Mouse (Mus musculus): ENCODE results near the gene Slc6a21. TPM values are rescaled to one million over a fixed set of nuclear protein-coding genes. Genes with fewer than 3 reads are reported as not detected.

The Slc6a21 gene
- polyA plus RNA-seq, 1 experiment from 2014 or later, result not detected

- Histone ChIP-seq H3K4me2 (no peak overlapping the region), H3K27me3 (replicated peaks) (no peaks in the 10 kb centered on the region), H3K4me1 (no peaks in the 10 kb centered on the region), H3K9ac (replicated peaks) (no peak overlapping the region), H3K9me3 (replicated peaks) (no peaks in the 10 kb centered on the region), H3K27ac (replicated peaks) (no peak overlapping the region), H3K36me3 (peaks cover 9% of the 10 kb centered on the region; the same call in 1 of the 2 replicates), H3K4me3 (replicated peaks) (no peak overlapping the region)
- ATAC-seq (ENCODE audit: low FRiP score), result no peak
- WGBS, result 31% methylated on average over 5 of the region's 5 CpGs
Measured at GRCm38 (mm10) chr7:45323069-45323468, 45.8 kb downstream of the Slc6a21 start.

- Histone ChIP-seq H3K4me1 (no peaks in the 10 kb centered on the region), H3K27me3 (replicated peaks) (no peaks in the 10 kb centered on the region), H3K9ac (replicated peaks) (no peak overlapping the region), H3K4me2 (no peak overlapping the region), H3K9me3 (replicated peaks) (no peaks in the 10 kb centered on the region), H3K27ac (replicated peaks) (no peak overlapping the region), H3K36me3 (peaks cover 9% of the 10 kb centered on the region; the same call in 1 of the 2 replicates), H3K4me3 (replicated peaks) (no peak overlapping the region)
- ATAC-seq (ENCODE audit: low FRiP score), result no peak
Measured at GRCm38 (mm10) chr7:45325800-45326199, 48.5 kb downstream of the Slc6a21 start.

GRCm38 (mm10) chr7:45328841-45329475, 51.6 kb downstream of the Slc6a21 start:
- Histone ChIP-seq H3K36me3 (peaks cover 5% of the 10 kb centered on the region; the same call in 1 of the 2 replicates), H3K4me1 (peaks cover 14% of the 10 kb centered on the region), H3K27me3 (replicated peaks) (no peaks in the 10 kb centered on the region), H3K4me3 (replicated peaks) (no peak overlapping the region), H3K27ac (replicated peaks) (no peak overlapping the region), H3K9me3 (replicated peaks) (no peaks in the 10 kb centered on the region), H3K4me2 (no peak overlapping the region), H3K9ac (replicated peaks) (no peak overlapping the region)
- 76% methylated on average over 13 of the region's 13 CpGs for WGBS
- ATAC-seq (ENCODE audit: low FRiP score), result no peak

GRCm38 (mm10) chr7:45331502-45331901, 54.2 kb downstream of the Slc6a21 start:
- Histone ChIP-seq H3K4me1 (peaks cover 14% of the 10 kb centered on the region), H3K9me3 (replicated peaks) (no peaks in the 10 kb centered on the region), H3K27me3 (replicated peaks) (no peaks in the 10 kb centered on the region), H3K9ac (replicated peaks) (no peak overlapping the region), H3K4me3 (replicated peaks) (no peak overlapping the region), H3K27ac (replicated peaks) (no peak overlapping the region), H3K36me3 (no peaks in the 10 kb centered on the region), H3K4me2 (no peak overlapping the region)
- 86% methylated on average over 6 of the region's 6 CpGs for WGBS
- ATAC-seq (ENCODE audit: low FRiP score), result no peak

DNA sequence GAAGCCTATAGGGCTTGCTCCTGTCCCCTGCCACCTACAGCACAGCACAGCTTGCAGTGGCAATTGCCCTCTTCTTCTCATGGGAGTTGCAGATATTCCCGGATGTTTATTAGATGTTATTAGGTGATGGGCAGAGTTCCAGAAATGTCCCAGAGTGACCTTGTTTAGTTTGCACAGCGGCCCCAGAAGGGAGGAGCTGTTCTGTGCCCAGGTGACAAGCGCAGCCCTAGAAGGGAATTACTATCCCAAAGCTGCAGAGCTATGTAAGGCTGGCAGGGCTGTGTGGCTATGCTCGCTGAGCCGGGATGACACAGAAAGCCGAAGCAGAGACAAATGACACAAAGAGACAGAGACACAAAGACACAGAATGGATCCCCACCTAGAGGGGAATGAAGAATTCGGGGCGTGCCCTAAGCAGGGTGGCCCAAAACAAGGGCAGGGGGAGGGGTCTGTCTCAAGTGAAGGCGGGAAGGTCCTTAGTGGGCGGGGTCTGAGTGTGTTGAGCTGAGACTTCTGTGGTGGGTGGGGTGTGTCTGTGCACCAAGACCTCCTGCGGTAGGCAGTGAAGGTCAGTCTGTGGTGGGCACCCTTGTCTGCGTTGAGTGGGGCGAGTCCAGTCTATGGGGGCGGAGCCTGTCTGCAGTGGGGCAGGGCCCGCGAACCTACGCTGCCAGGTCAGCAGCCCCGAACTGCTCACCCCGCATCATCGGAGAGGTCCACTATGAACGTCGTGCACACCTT, 55.5 kb downstream of the Slc6a21 start:
- peak overlapping the region; percentile 72 for H3K27ac ChIP-seq (replicated peaks)
- H3K9me3 ChIP-seq (replicated peaks), result no peaks in the 10 kb centered on the region
- 3% methylated on average over 22 of the region's 22 CpGs for WGBS
- H3K9ac ChIP-seq (replicated peaks), result peak overlapping the region; percentile 65
- no peaks in the 10 kb centered on the region for H3K36me3 ChIP-seq
- H3K4me3 ChIP-seq (replicated peaks), result peak overlapping the region; percentile 64
- ATAC-seq (ENCODE audit: low FRiP score), result peak; percentile 57
- peaks cover 7% of the 10 kb centered on the region; the same call in 1 of the 2 replicates for H3K27me3 ChIP-seq (replicated peaks)
- peak overlapping the region; percentile 95 for H3K4me2 ChIP-seq
- H3K4me1 ChIP-seq, result peaks cover 16% of the 10 kb centered on the region

DNA sequence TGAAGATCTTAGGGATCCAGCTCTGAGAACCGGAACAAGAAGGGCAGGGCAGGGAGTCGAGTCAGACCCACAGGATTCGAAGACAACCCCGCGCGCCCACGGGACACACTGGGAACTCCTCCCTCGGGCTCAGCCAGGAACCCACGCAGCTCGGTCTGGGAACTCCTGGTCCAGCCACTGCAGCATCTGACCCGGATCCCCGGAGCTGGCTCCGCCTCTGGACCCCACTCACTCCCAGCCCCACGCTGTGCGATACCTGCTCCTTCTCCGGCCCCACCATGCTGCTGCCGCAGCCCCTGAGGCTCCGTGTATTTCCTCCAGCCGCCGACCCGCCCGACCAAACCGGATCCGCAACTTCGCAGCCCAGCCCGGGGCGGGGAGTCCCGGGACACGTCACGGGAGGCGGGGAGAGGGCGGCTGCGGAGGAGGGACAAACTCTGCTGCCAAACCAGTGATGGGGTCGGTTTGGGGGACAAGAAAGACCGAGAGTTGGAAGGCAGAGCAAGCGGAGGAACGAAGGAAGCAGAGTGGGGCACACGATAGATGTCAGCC, 56.2 kb downstream of the Slc6a21 start, which contains the start of gene Trpm4:
Gene Trpm4 (minus strand): TSS at position 350 of the 552 bp plus-strand sequence.
- H3K27ac ChIP-seq (replicated peaks), result peak within 1 kb of the TSS; percentile 72
- peak within 1 kb of the TSS; percentile 95 for H3K4me2 ChIP-seq
- no peaks in the 10 kb centered on the region for H3K9me3 ChIP-seq (replicated peaks)

GRCm38 (mm10) chr7:45334605-45335004, 57.3 kb downstream of the Slc6a21 start:
- Histone ChIP-seq H3K4me1 (peaks cover 34% of the 10 kb centered on the region), H3K27ac (replicated peaks) (no peak overlapping the region), H3K4me3 (replicated peaks) (no peak overlapping the region), H3K4me2 (0 out of 2 replicates have a peak overlapping the region, but pooled peaks have one; percentile 1), H3K36me3 (no peaks in the 10 kb centered on the region), H3K9ac (replicated peaks) (no peak overlapping the region), H3K9me3 (replicated peaks) (no peaks in the 10 kb centered on the region), H3K27me3 (replicated peaks) (peaks cover 13% of the 10 kb centered on the region; the same call in 1 of the 2 replicates)
- WGBS, result 38% methylated on average over 3 of the region's 3 CpGs
- ATAC-seq (ENCODE audit: low FRiP score), result no peak

More for the DNA sequence above, 56.2 kb downstream of the Slc6a21 start, which contains the start of gene Trpm4:
- WGBS, result under 1% methylated on average over 37 of the region's 38 CpGs
- ATAC-seq (ENCODE audit: low FRiP score), result peak; percentile 63
- peaks cover 13% of the 10 kb centered on the region; the same call in 1 of the 2 replicates for H3K27me3 ChIP-seq (replicated peaks)
- H3K36me3 ChIP-seq, result no peaks in the 10 kb centered on the region
- peak within 1 kb of the TSS; percentile 65 for H3K9ac ChIP-seq (replicated peaks)
- peaks cover 23% of the 10 kb centered on the region for H3K4me1 ChIP-seq
- peak within 1 kb of the TSS; percentile 64 for H3K4me3 ChIP-seq (replicated peaks)

DNA sequence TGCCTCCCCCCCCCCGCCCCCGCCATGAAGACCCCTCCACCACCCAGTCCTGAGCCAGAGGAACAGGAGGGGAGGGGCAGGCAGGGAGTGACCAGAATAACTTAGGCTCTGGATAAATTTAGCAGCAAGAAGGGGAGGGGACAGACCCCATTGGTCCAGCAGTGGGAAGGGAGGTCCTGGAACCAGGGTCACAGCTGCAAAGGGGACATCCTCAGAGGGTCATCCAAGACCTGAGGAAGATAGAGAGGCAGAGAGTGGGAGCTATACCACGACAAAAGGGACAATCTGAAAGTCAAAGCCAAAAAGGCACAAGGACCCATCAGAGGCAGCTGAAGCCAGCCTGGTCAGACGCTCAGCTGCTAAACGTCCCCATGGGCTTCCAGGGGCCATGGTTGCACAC, 57.7 kb downstream of the Slc6a21 start, which contains the start of gene Hrc:
Gene Hrc (plus strand): TSS at position 235 of the 400 bp plus-strand sequence.
- Histone ChIP-seq H3K27ac (replicated peaks) (no peak within 1 kb of the TSS), H3K4me1 (peaks cover 38% of the 10 kb centered on the region), H3K36me3 (no peaks in the 10 kb centered on the region), H3K4me3 (replicated peaks) (no peak within 1 kb of the TSS), H3K27me3 (replicated peaks) (peaks cover 13% of the 10 kb centered on the region; the same call in 1 of the 2 replicates), H3K9me3 (replicated peaks) (no peaks in the 10 kb centered on the region), H3K9ac (replicated peaks) (no peak within 1 kb of the TSS), H3K4me2 (peak within 1 kb of the TSS; percentile 95)
- 33% methylated on average over 5 of the region's 5 CpGs for WGBS
- ATAC-seq (ENCODE audit: low FRiP score), result no peak

GRCm38 (mm10) chr7:45336319-45336718, 59.0 kb downstream of the Slc6a21 start:
- Histone ChIP-seq H3K36me3 (0 out of 2 replicates have a peak, but pooled peaks cover under 1% of the 10 kb centered on the region), H3K9ac (replicated peaks) (no peak overlapping the region), H3K9me3 (replicated peaks) (no peaks in the 10 kb centered on the region), H3K4me2 (no peak overlapping the region), H3K27ac (replicated peaks) (no peak overlapping the region), H3K4me3 (replicated peaks) (no peak overlapping the region), H3K4me1 (peaks cover 51% of the 10 kb centered on the region), H3K27me3 (replicated peaks) (peaks cover 13% of the 10 kb centered on the region; the same call in 1 of the 2 replicates)
- 89% methylated on average over 4 of the region's 4 CpGs for WGBS
- no peak for ATAC-seq (ENCODE audit: low FRiP score)

GRCm38 (mm10) chr7:45337469-45337868, 60.2 kb downstream of the Slc6a21 start:
- Histone ChIP-seq H3K4me1 (peaks cover 53% of the 10 kb centered on the region), H3K4me2 (no peak overlapping the region), H3K27ac (replicated peaks) (no peak overlapping the region), H3K9me3 (replicated peaks) (no peaks in the 10 kb centered on the region), H3K4me3 (replicated peaks) (no peak overlapping the region), H3K27me3 (replicated peaks) (peaks cover 13% of the 10 kb centered on the region), H3K9ac (replicated peaks) (no peak overlapping the region), H3K36me3 (peaks cover 7% of the 10 kb centered on the region; the same call in 1 of the 2 replicates)
- WGBS, result 20% methylated on average over 4 of the region's 4 CpGs
- no peak for ATAC-seq (ENCODE audit: low FRiP score)

DNA sequence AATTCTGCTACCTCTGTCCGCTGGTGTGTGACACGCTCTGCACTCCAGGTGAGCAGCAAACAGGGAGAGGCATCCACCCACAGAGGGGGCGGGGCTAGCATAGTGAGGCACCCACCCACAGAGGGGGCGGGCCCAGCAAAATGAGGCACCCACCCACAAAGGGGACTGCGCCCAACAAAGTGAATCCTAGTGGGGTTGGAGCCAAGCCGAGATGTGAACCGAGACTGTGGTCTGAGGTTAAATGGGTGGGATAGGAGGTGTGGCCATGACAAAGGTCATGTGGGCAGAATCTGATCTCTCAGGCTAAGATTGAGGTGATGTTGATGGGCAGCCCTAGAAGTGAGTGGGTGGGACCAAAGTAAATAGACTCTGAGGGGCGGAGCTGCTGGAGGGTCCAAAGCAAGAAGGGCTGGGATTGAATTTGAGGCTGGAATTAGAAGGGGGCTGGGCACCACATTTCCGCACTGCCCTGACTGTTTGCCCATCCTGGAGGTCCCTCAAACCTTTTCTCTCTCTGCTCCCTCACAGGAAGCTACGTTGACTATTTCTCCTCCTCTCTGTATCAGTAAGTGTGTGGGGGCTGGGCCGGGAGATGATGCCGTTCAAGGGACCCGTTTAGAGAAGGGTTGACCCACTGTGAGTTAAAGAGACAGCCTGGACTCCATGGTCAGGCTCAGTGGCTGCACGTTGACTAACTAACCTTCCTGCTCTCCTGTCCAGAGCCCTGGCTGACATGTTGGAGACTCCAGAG, 61.0 kb downstream of the Slc6a21 start:
- ATAC-seq (ENCODE audit: low FRiP score), result no peak
- WGBS, result 6% methylated on average over 14 of the region's 14 CpGs
- H3K4me3 ChIP-seq (replicated peaks), result no peak overlapping the region

More for the DNA sequence above, 61.0 kb downstream of the Slc6a21 start:
- H3K9me3 ChIP-seq (replicated peaks), result no peaks in the 10 kb centered on the region
- H3K9ac ChIP-seq (replicated peaks), result no peak overlapping the region; the same call in 1 of the 2 replicates
- peaks cover 17% of the 10 kb centered on the region for H3K27me3 ChIP-seq (replicated peaks)
- H3K27ac ChIP-seq (replicated peaks), result no peak overlapping the region
- H3K4me2 ChIP-seq, result peak overlapping the region; percentile 61
- H3K4me1 ChIP-seq, result peaks cover 44% of the 10 kb centered on the region
- peaks cover 7% of the 10 kb centered on the region; the same call in 1 of the 2 replicates for H3K36me3 ChIP-seq
